Mouse (Mus musculus) small intestine, adult 2 months (tissue): ENCODE measurements around the gene Hist3h2a. TPM values are rescaled to one million over a fixed set of nuclear protein-coding genes. Genes with fewer than 3 reads are reported as not detected.

Experiments
- H3K27ac ChIP-seq: fragments of 200-500 bp; 2 replicates; pipeline ENCODE4 v1.5.1; 2012; ENCODE audit warnings: low read depth, low read length, control low read depth, inconsistent platforms; ENCODE audit not compliant: insufficient read depth
- H3K27me3 ChIP-seq: fragments of 200-500 bp; 2 replicates; pipeline ENCODE4 v1.6.1; 2012; ENCODE audit warnings: mild to moderate bottlenecking, moderate library complexity, low read length, inconsistent platforms; ENCODE audit not compliant: control insufficient read depth, insufficient read depth
- H3K36me3 ChIP-seq: fragments of 200-500 bp; 2 replicates; pipeline ENCODE4 v1.6.1; 2012; ENCODE audit warnings: mild to moderate bottlenecking, low read length, control low read depth, inconsistent platforms; ENCODE audit not compliant: control insufficient read depth, insufficient read depth
- H3K4me1 ChIP-seq: fragments of 200-500 bp; 2 replicates; pipeline ENCODE4 v1.6.1; 2012; ENCODE audit warnings: low read length, inconsistent platforms, mixed read lengths; ENCODE audit not compliant: control insufficient read depth, insufficient read depth, insufficient read length
- H3K4me3 ChIP-seq: fragments of 200-500 bp; 2 replicates; pipeline ENCODE4 v1.5.1; 2012; ENCODE audit warnings: low read depth, mild to moderate bottlenecking, control low read depth, inconsistent platforms, low read length, moderate library complexity
- CTCF ChIP-seq: fragments of 200-500 bp; IDR thresholded peaks from 2 replicates; pipeline ENCODE4 v1.5.1; 2012; ENCODE audit warnings: low read depth, mild to moderate bottlenecking, control low read depth, inconsistent platforms, low read length, moderate library complexity, mixed read lengths; ENCODE audit not compliant: insufficient replicate concordance, insufficient read length; ENCODE audit errors: extremely low read depth
- POLR2A ChIP-seq: fragments of 200-500 bp; IDR thresholded peaks from 2 replicates; pipeline ENCODE4 v1.6.1; 2012; ENCODE audit warnings: low read depth, mild to moderate bottlenecking, control low read depth, inconsistent platforms, low read length, moderate library complexity
- WGBS: fragments of 180-500 bp; shearing (Covaris S2); methylation state at CpG from one replicate; pipeline ENCODE4 v1.1.7; 2018; 5-methylcytosine and 5-hydroxymethylcytosine counted together
- polyA plus RNA-seq: library from polyadenylated mRNA; depleted of rRNA; stranded (reverse); fragments of >200 nt; gene quantifications from 2 replicates; pipeline ENCODE4 v1.2.3, GENCODE M21; 2012; rRNA removed

Gene Hist3h2a
- polyA plus RNA-seq = 5.2 and 12.1 TPM in 2 replicates

- under 1% methylated on average over 49 of the region's 49 CpGs for WGBS
These were observed at the start of gene Hist3h2a, which contains the start of gene Trim17 for GRCm38 (mm10) chr11:58954420-58955142. Gene Hist3h2a, plus strand, starts transcription at chr11:58954685. Gene Trim17, plus strand, starts transcription at chr11:58954685.

DNA sequence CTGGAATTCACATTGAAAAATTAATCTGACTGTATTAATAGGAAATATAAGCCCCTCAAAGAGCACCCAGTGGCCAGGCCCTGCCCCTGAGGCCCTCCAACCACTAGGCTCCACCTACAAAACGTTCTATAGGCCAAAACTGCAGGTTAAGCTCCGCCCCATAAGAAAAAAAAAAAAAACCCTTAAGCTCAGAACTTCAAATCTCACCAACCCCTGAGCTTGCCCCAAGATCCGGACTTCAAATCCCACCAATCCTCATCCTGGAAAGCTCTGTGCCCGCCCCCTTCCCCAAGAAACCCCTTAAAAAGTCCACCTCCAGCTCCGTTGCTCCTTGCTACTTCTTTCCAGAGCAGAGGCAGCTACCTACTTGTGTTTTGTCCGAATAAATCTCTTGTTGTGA, 49.6 kb upstream of the Hist3h2a start:
- 62% methylated on average over 6 of the region's 6 CpGs for WGBS
- TF ChIP-seq CTCF (no peak), POLR2A (no peak)
- H3K27me3 ChIP-seq = no peaks in the 10 kb centered on the region
- H3K36me3 ChIP-seq = peaks cover 5% of the 10 kb centered on the region; the same call in 1 of the 2 replicates
- peaks cover 2% of the 10 kb centered on the region for H3K4me1 ChIP-seq
- no peak overlapping the region for H3K4me3 ChIP-seq
- H3K27ac ChIP-seq = no peak overlapping the region

More at GRCm38 (mm10) chr11:58954420-58955142, at the start of gene Hist3h2a, which contains the start of gene Trim17:
- Histone ChIP-seq H3K4me1 (peaks cover 7% of the 10 kb centered on the region), H3K27me3 (peaks cover 7% of the 10 kb centered on the region), H3K27ac (peak within 1 kb of the TSS; percentile 100), H3K4me3 (peak within 1 kb of the TSS; percentile 93), H3K36me3 (peaks cover 2% of the 10 kb centered on the region; the same call in 1 of the 2 replicates)
- TF ChIP-seq POLR2A (peak; percentile 82), CTCF (peak; percentile 47; the same call in 1 of the 2 replicates)

DNA sequence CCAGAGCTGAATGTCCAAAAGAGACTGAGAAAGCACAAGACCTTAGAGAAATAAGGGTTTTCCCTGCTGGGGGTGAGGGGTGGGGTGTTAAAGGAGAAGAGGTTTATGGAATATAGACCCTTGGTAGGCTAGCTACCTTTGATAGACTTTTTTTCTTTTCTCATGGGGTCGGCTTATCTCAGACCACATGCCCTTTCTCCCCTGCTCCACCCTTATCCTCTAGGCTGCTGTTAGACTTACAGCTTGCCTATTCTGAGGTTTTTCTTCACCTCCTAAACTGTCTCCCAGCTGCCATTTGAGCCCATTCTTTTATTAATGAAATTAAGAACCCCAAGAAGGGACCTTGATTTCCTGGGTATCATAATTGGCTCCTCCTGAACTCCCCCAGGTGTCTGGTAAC, 40.7 kb upstream of the Hist3h2a start:
- 26% methylated on average over 1 of the region's 1 CpGs for WGBS
- TF ChIP-seq CTCF (no peak), POLR2A (no peak)
- Histone ChIP-seq H3K27ac (no peak overlapping the region), H3K36me3 (no peaks in the 10 kb centered on the region), H3K27me3 (no peaks in the 10 kb centered on the region), H3K4me1 (peaks cover 5% of the 10 kb centered on the region; the same call in 1 of the 2 replicates), H3K4me3 (no peak overlapping the region)

DNA sequence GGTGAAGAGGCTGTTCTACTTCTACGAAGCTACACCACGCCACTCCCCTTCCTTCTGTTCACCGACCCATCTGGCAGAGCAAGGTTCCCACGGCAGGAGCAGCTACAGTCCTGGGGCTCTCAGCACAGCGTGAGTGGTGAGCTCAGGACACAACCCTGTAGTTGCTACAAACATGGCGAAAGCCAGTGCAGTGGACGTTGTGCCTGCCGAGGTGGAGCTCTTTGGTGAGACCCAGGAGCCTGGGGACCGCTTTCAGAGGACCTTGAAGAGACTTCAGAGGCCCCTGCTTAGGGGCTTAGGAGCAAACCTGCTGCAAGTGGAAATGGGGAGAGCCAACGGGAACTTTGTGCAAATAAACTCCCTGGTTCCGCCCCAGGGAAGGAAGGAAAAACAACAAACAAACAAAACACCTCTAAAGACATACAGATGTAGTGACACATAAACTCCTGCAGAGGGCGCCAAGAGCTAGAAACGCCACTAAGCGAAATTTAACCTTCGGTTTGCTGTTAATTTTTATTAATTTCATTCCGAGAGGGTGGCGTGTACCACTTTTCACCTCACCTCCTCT, 39.9 kb upstream of the Hist3h2a start:
- no peaks in the 10 kb centered on the region for H3K27me3 ChIP-seq
- no peak overlapping the region for H3K27ac ChIP-seq
- H3K36me3 ChIP-seq = no peaks in the 10 kb centered on the region
- 4% methylated on average over 17 of the region's 17 CpGs for WGBS
- H3K4me3 ChIP-seq = peak overlapping the region; percentile 58
- peaks cover 5% of the 10 kb centered on the region; the same call in 1 of the 2 replicates for H3K4me1 ChIP-seq
- TF ChIP-seq CTCF (peak; percentile 60; the same call in 1 of the 2 replicates), POLR2A (no peak)

- Histone ChIP-seq H3K27me3 (no peaks in the 10 kb centered on the region), H3K27ac (no peak overlapping the region), H3K4me1 (peaks cover 5% of the 10 kb centered on the region; the same call in 1 of the 2 replicates), H3K36me3 (no peaks in the 10 kb centered on the region), H3K4me3 (no peak overlapping the region)
- TF ChIP-seq POLR2A (no peak; the same call in 1 of the 2 replicates), CTCF (peak; percentile 45; the same call in 1 of the 2 replicates)
- 44% methylated on average over 14 of the region's 14 CpGs for WGBS
These were observed 37.4 kb upstream of the Hist3h2a start for GRCm38 (mm10) chr11:58916879-58917744.

- H3K4me1 ChIP-seq = peaks cover 5% of the 10 kb centered on the region; the same call in 1 of the 2 replicates
- 75% methylated on average over 12 of the region's 12 CpGs for WGBS
- no peak within 1 kb of the TSS for H3K27ac ChIP-seq
- H3K36me3 ChIP-seq = no peaks in the 10 kb centered on the region
- TF ChIP-seq POLR2A (no peak), CTCF (no peak)
- H3K27me3 ChIP-seq = no peaks in the 10 kb centered on the region
- no peak within 1 kb of the TSS for H3K4me3 ChIP-seq
These were observed 36.6 kb upstream of the Hist3h2a start, which contains the start of gene Btnl10 for GRCm38 (mm10) chr11:58917745-58918366. Gene Btnl10, plus strand, starts transcription at chr11:58917908.
